Comparison of ENCODE assay signal across 25 mouse cellular contexts in the genomic region with DNA sequence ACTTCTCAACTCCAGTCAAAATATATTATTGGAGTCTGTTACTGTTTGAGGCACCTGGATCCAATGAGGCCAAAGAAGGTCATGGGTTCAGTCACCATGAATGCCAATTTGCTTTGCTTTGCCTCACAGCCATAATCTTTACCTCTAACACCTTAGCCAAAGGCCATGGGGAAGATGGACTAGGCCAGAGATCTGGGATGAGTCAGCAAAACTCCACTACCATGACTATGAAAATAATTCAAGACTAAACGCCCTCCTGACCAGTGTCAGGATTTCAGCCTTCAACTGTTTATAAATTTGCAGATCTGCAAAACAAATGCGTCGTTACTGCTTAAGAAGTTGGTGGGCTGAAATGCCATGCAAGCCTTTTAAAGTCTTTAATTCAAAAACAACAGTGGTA.
A peak's percentile ranks its signal among the peaks of the same experiment; 100 is the strongest.
DNase-seq lines count a peak whose midpoint lies in the region; ATAC-seq and TF ChIP-seq lines count a peak whose summit lies in the region.
"Had no signal": no experiment of that assay in that cellular context is flagged by ENCODE, and none has a peak within 500 bp of the region (broad histone marks: within the 10 kb centered on the region; RNA-seq: fewer than 3 reads in every experiment).

No protein-coding gene starts in this region.

- no peaks in the 10 kb centered on the region for H3K9me3 ChIP-seq in liver, embryonic 13.5 days (replicated peaks)
- H3K9me3 ChIP-seq in liver, postnatal 0 days (ENCODE audit: low read length) = no peaks in the 10 kb centered on the region
- H3K9me3 ChIP-seq in CH12.LX (replicated peaks; ENCODE audit: low read length) = no peaks in the 10 kb centered on the region
- no peaks in the 10 kb centered on the region for H3K9me3 ChIP-seq in forebrain, embryonic 11.5 days (ENCODE audit: control insufficient read depth, low read length)
- H3K9me3 ChIP-seq: embryonic facial prominence, embryonic 10.5 days; embryonic facial prominence, embryonic 12.5 days; forebrain, embryonic 10.5 days; forebrain, embryonic 13.5 days; forebrain, embryonic 15.5 days had no signal

- in situ Hi-C loops in CH12.LX (cut with MboI; ENCODE audit: low pct_ligation_motif_present, low pct_unique_long_range_greater_than_20kb, low sequenced_read_pairs) = loop anchor here (25.0 kb wide), 3 partner anchors 320 to 1820 kb away; no protein-coding TSS in a partner anchor

- 0 out of 2 replicates have a peak, but pooled peaks cover 8% of the 10 kb centered on the region for H3K4me1 ChIP-seq in liver, embryonic 13.5 days (replicated peaks)
- no peaks in the 10 kb centered on the region for H3K4me1 ChIP-seq in liver, postnatal 0 days (ENCODE audit: insufficient read depth)
- peaks cover 1 to 31% of the 10 kb centered on the region in 2 experiments; a peak in 3 of 4 replicates for H3K4me1 ChIP-seq in CH12.LX (ENCODE audit: control insufficient read depth in 1 of 2, insufficient read depth in 2 of 2)
- H3K4me1 ChIP-seq in forebrain, embryonic 11.5 days (replicated peaks; ENCODE audit: control insufficient read depth, insufficient read depth, low read length) = no peaks in the 10 kb centered on the region
- H3K4me1 ChIP-seq: embryonic facial prominence, embryonic 10.5 days; embryonic facial prominence, embryonic 12.5 days; forebrain, embryonic 10.5 days; forebrain, embryonic 13.5 days; forebrain, embryonic 15.5 days had no signal

- no peak for TF ChIP-seq RAD21 in CH12.LX (IDR thresholded peaks at IDR 0.05; ENCODE audit: low read depth, low read length)

- no peaks in the 10 kb centered on the region for H3K36me3 ChIP-seq in liver, embryonic 13.5 days
- no peaks in the 10 kb centered on the region for H3K36me3 ChIP-seq in liver, postnatal 0 days (replicated peaks; ENCODE audit: insufficient read depth, low read length)
- H3K36me3 ChIP-seq in CH12.LX (replicated peaks in 1 of 2; ENCODE audit: control insufficient read depth in 1 of 2, insufficient read depth in 1 of 2, low read length in 1 of 2) = peaks cover 0 to 10% of the 10 kb centered on the region in 2 experiments
- no peaks in the 10 kb centered on the region for H3K36me3 ChIP-seq in macrophage (ENCODE audit: inconsistent target)
- H3K36me3 ChIP-seq in forebrain, embryonic 11.5 days (ENCODE audit: control insufficient read depth, insufficient read depth, low read length) = no peaks in the 10 kb centered on the region
- H3K36me3 ChIP-seq: embryonic facial prominence, embryonic 10.5 days; embryonic facial prominence, embryonic 12.5 days; forebrain, embryonic 10.5 days; forebrain, embryonic 15.5 days had no signal

- WGBS in liver, embryonic 13.5 days (ENCODE audit: insufficient replicate concordance) = 65% methylated on average over 3 of the region's 3 CpGs
- WGBS in liver, postnatal 0 days (ENCODE audit: insufficient replicate concordance) = 79% methylated on average over 3 of the region's 3 CpGs
- 89% methylated on average over 3 of the region's 3 CpGs for WGBS in macrophage (ENCODE audit: missing documents)
- WGBS in forebrain, embryonic 11.5 days = 89% methylated on average over 3 of the region's 3 CpGs

- no peak overlapping the region for H3K4me2 ChIP-seq in liver, embryonic 13.5 days
- H3K4me2 ChIP-seq in liver, postnatal 0 days (ENCODE audit: low read depth, low read length) = no peak overlapping the region
- H3K4me2 ChIP-seq in CH12.LX (ENCODE audit: insufficient read depth, low read depth, poor library complexity, severe bottlenecking) = no peak overlapping the region
- H3K4me2 ChIP-seq in forebrain, embryonic 11.5 days (ENCODE audit: low read depth, low read length, severe bottlenecking) = no peak overlapping the region
- H3K4me2 ChIP-seq: embryonic facial prominence, embryonic 12.5 days; forebrain, embryonic 13.5 days; forebrain, embryonic 15.5 days had no signal

- H3K27me3 ChIP-seq in liver, embryonic 13.5 days = no peaks in the 10 kb centered on the region
- H3K27me3 ChIP-seq in liver, postnatal 0 days (ENCODE audit: insufficient read depth, low read length) = no peaks in the 10 kb centered on the region
- no peaks in the 10 kb centered on the region for H3K27me3 ChIP-seq in CH12.LX (replicated peaks)
- H3K27me3 ChIP-seq in forebrain, embryonic 11.5 days (ENCODE audit: control insufficient read depth, insufficient read depth, low read length) = no peaks in the 10 kb centered on the region
- H3K27me3 ChIP-seq: embryonic facial prominence, embryonic 12.5 days; forebrain, embryonic 13.5 days; forebrain, embryonic 15.5 days; Patski had no signal

- peak; percentile 64; the same call in 1 of the 2 replicates for ATAC-seq in liver, embryonic 13.5 days (ENCODE audit: low read depth)
- ATAC-seq in liver, postnatal 0 days = no peak
- ATAC-seq in forebrain, embryonic 11.5 days (replicated peaks; ENCODE audit: low FRiP score) = no peak
- ATAC-seq: CD4-positive, CD25-positive, alpha-beta regulatory T cell, adult 4 months; forebrain, embryonic 13.5 days; forebrain, embryonic 15.5 days; forebrain, postnatal 0 days; Patski had no signal

- no peak overlapping the region for H3K27ac ChIP-seq in liver, embryonic 13.5 days
- H3K27ac ChIP-seq in liver, postnatal 0 days (ENCODE audit: low read depth) = no peak overlapping the region
- H3K27ac ChIP-seq in CH12.LX (ENCODE audit: insufficient read depth, low read depth) (no peak overlapping the region), macrophage (0 out of 2 replicates have a peak overlapping the region, but pooled peaks have one; percentile 13)
- H3K27ac ChIP-seq in forebrain, embryonic 11.5 days (ENCODE audit: low read depth, low read length) = no peak overlapping the region
- H3K27ac ChIP-seq: embryonic facial prominence, embryonic 10.5 days; embryonic facial prominence, embryonic 12.5 days; forebrain, embryonic 10.5 days; forebrain, embryonic 13.5 days; forebrain, embryonic 15.5 days had no signal

- no peak for TF ChIP-seq CTCF in liver, postnatal 0 days (IDR thresholded peaks at IDR 0.05; ENCODE audit: low read depth)
- TF ChIP-seq CTCF in CH12.LX (conservative IDR thresholded peaks at IDR 0.05 in 1 of 2, IDR thresholded peaks at IDR 0.05 in 1 of 2; ENCODE audit: low read depth in 2 of 2, low read length in 2 of 2) = no peak

- no peak overlapping the region for H3K4me3 ChIP-seq in liver, embryonic 13.5 days (replicated peaks)
- no peak overlapping the region for H3K4me3 ChIP-seq in liver, postnatal 0 days (ENCODE audit: low read depth, low read length)
- no peak overlapping the region for H3K4me3 ChIP-seq in CH12.LX (replicated peaks in 1 of 3; ENCODE audit: low read depth in 2 of 3, low read length in 2 of 3, poor library complexity in 1 of 3)
- no peak overlapping the region for H3K4me3 ChIP-seq in macrophage (ENCODE audit: inconsistent target)
- no peak overlapping the region for H3K4me3 ChIP-seq in forebrain, embryonic 11.5 days (ENCODE audit: low read depth, low read length)
- H3K4me3 ChIP-seq: embryonic facial prominence, embryonic 10.5 days; embryonic facial prominence, embryonic 12.5 days; erythroblast, embryonic 14.5 days; forebrain, embryonic 10.5 days; forebrain, embryonic 13.5 days; forebrain, embryonic 15.5 days had no signal

- TF ChIP-seq EP300 in liver, postnatal 0 days (IDR thresholded peaks at IDR 0.05; ENCODE audit: low read depth) = no peak
- no peak for TF ChIP-seq EP300 in CH12.LX (IDR thresholded peaks at IDR 0.05; ENCODE audit: low read length)

- TF ChIP-seq POLR2A in CH12.LX (IDR thresholded peaks at IDR 0.05; ENCODE audit: low read depth, low read length) = no peak

- no peak for DNase-seq in liver, embryonic 13.5 days
- no peak for DNase-seq in liver, postnatal 0 days
- DNase-seq in CH12.LX (ENCODE audit: extremely low read depth) = no peak
- peak; percentile 33 for DNase-seq in c-Kit-negative CD71-positive TER-119-positive erythroid progenitor cells, embryonic 14.5 days (ENCODE audit: low read depth, low spot score)
- DNase-seq in forebrain, embryonic 11.5 days (ENCODE audit: low spot score) = no peak
- DNase-seq in kidney, adult 8-10 months = no peak
- DNase-seq: adrenal gland, adult 2 months; adrenal gland, postnatal 10 days; adrenal gland, postnatal 25 days; B cell, adult 2 months; cerebellum, adult 11-12 months; cerebellum, adult 2 months; cerebellum, adult 9-10 months; cerebellum, postnatal 10 days; cerebellum, postnatal 25 days; forebrain, postnatal 0 days had no signal

- H3K79me2 ChIP-seq in CH12.LX (replicated peaks; ENCODE audit: control insufficient read depth, extremely low read depth, insufficient read depth, poor library complexity, severe bottlenecking) (no peaks in the 10 kb centered on the region), macrophage (ENCODE audit: inconsistent target) (no peaks in the 10 kb centered on the region)

- no peak overlapping the region for H3K9ac ChIP-seq in liver, embryonic 13.5 days
- no peak overlapping the region for H3K9ac ChIP-seq in liver, postnatal 0 days (replicated peaks)
- no peak overlapping the region for H3K9ac ChIP-seq in CH12.LX (ENCODE audit: insufficient read depth, low read depth)
- no peak overlapping the region for H3K9ac ChIP-seq in forebrain, embryonic 11.5 days (ENCODE audit: low read length)
- H3K9ac ChIP-seq: embryonic facial prominence, embryonic 12.5 days; forebrain, embryonic 13.5 days; forebrain, embryonic 15.5 days; forebrain, postnatal 0 days had no signal

- dilution Hi-C loops in CH12.LX (cut with MboI; ENCODE audit: extremely low pct_ligation_motif_present, extremely low pct_unique_long_range_greater_than_20kb, low sequenced_read_pairs) = no loop called here

TF ChIP-seq in CH12.LX, 34 proteins besides CTCF, POLR2A, EP300 and RAD21:
- TF ChIP-seq MAFK (IDR thresholded peaks at IDR 0.05; ENCODE audit: insufficient replicate concordance, low read length) (peak; percentile 36; the same call in 1 of the 2 replicates), ZC3H11A (IDR thresholded peaks at IDR 0.05; ENCODE audit: low read depth, low read length) (no peak)
